Mouse (Mus musculus) kidney, embryonic 14.5 days (tissue): ENCODE results near the gene Mphosph9. TPM values are rescaled to one million over a fixed set of nuclear protein-coding genes. Genes with fewer than 3 reads are reported as not detected.

Source experiments
- ATAC-seq: fragments of 200-750 bp; cut with Nextera tagmentation; 2 replicates; pipeline ENCODE4 v1.8.0; 2017; ENCODE audit warnings: moderate number of reproducible peaks, mild to moderate bottlenecking, moderate TSS enrichment, moderate library complexity; ENCODE audit not compliant: low FRiP score, low TSS enrichment
- H3K27ac ChIP-seq: fragments of 300-500 bp; sonication (generic); 2 replicates; pipeline ENCODE4 v1.5.1; 2014; ENCODE audit warnings: low read depth, mild to moderate bottlenecking, low read length, moderate library complexity, mixed read lengths
- H3K27me3 ChIP-seq: fragments of 300-500 bp; sonication (generic); 2 replicates; pipeline ENCODE4 v1.6.1; 2014; ENCODE audit warnings: mild to moderate bottlenecking, low read length; ENCODE audit not compliant: control insufficient read depth, insufficient read depth
- H3K36me3 ChIP-seq: fragments of 300-500 bp; sonication (generic); 2 replicates; pipeline ENCODE4 v1.6.1; 2014; ENCODE audit warnings: low read length, mixed read lengths; ENCODE audit not compliant: control insufficient read depth, insufficient read depth
- H3K4me1 ChIP-seq: fragments of 300-500 bp; sonication (generic); 2 replicates; pipeline ENCODE4 v1.6.1; 2014; ENCODE audit warnings: low read length, mixed read lengths; ENCODE audit not compliant: control insufficient read depth, insufficient read depth
- H3K4me2 ChIP-seq: fragments of 300-500 bp; sonication (generic); replicated peaks from 2 replicates; pipeline ENCODE4 v1.6.1; 2014; ENCODE audit warnings: low read depth, mild to moderate bottlenecking, low read length
- H3K4me3 ChIP-seq: fragments of 300-500 bp; sonication (generic); 2 replicates; pipeline ENCODE4 v1.5.1; 2014; ENCODE audit warnings: mild to moderate bottlenecking, low read length
- H3K9ac ChIP-seq: fragments of 300-500 bp; sonication (generic); 2 replicates; pipeline ENCODE4 v1.6.1; 2014; ENCODE audit warnings: low read depth, mild to moderate bottlenecking, low read length, moderate library complexity
- H3K9me3 ChIP-seq: fragments of 300-500 bp; sonication (generic); 2 replicates; pipeline ENCODE4 v1.6.1; 2016; ENCODE audit warnings: low read length; ENCODE audit not compliant: control insufficient read depth
- WGBS: fragments of 180-500 bp; shearing (Covaris S2); extraction: QIAGEN DNeasy Blood & Tissue Kit; methylation state at CpG from one replicate; pipeline ENCODE4 v1.1.7; 2014; 5-methylcytosine and 5-hydroxymethylcytosine counted together
- polyA plus RNA-seq: library from polyadenylated mRNA; unstranded; fragments of >200 nt; fragmentation: Nextera tagmentation; extraction: Ambion mirVana; gene quantifications from 2 replicates; pipeline ENCODE4 v1.2.1, GENCODE M21; 2014

Mphosph9 gene
- polyA plus RNA-seq, 1 experiment from 2014 or later = 20.8 TPM

DNA sequence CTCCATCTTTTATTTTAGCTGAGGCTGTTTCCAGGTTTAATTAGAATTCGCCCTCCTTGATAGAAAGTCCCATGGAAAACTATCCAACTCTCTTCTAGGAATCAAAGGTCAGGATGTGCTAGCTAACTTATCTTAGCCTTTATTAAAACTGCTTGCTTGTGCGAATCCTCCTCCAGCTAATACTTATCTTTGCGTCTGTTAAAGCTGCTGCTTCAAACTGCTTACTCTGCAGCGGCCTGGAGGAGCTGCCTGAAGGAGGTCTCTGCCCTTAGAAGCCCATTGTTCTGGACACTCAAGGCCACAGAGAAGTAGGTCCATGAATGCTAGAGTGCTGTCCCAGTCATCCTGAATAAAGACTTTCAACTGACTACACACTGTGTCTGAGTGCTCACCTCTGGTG lies 31.3 kb downstream of the Mphosph9 start:
- no peak for ATAC-seq
- Histone ChIP-seq H3K27me3 (no peaks in the 10 kb centered on the region), H3K4me1 (no peaks in the 10 kb centered on the region), H3K4me2 (no peak overlapping the region), H3K27ac (no peak overlapping the region), H3K36me3 (peaks cover 61% of the 10 kb centered on the region), H3K9me3 (no peaks in the 10 kb centered on the region), H3K9ac (no peak overlapping the region), H3K4me3 (no peak overlapping the region)
- 96% methylated on average over 4 of the region's 4 CpGs for WGBS

DNA sequence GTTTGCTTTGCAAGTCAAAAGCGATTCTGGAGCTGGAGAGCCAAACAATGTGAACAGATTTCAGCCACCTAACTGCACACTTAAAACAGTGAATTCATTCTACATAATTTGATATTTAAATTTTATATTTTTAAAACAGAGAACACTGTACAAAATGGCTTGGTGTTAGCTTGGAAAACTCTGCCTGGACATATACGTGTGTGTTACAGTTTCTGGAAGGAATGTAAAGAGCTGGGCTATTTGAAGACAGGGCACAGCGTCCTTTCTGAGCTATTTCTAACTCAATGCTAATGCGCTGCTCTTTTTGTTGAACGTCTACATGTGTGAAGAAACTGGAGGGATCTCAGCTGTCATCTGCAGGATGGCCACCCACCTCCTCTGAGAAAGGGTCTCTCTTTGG lies 33.8 kb downstream of the Mphosph9 start:
- peaks cover 76% of the 10 kb centered on the region for H3K36me3 ChIP-seq
- no peak overlapping the region for H3K27ac ChIP-seq
- no peaks in the 10 kb centered on the region for H3K4me1 ChIP-seq
- no peak overlapping the region for H3K9ac ChIP-seq
- H3K4me3 ChIP-seq = no peak overlapping the region
- H3K27me3 ChIP-seq = no peaks in the 10 kb centered on the region
- no peaks in the 10 kb centered on the region for H3K9me3 ChIP-seq
- no peak overlapping the region for H3K4me2 ChIP-seq
- ATAC-seq = no peak
- 90% methylated on average over 5 of the region's 5 CpGs for WGBS

DNA sequence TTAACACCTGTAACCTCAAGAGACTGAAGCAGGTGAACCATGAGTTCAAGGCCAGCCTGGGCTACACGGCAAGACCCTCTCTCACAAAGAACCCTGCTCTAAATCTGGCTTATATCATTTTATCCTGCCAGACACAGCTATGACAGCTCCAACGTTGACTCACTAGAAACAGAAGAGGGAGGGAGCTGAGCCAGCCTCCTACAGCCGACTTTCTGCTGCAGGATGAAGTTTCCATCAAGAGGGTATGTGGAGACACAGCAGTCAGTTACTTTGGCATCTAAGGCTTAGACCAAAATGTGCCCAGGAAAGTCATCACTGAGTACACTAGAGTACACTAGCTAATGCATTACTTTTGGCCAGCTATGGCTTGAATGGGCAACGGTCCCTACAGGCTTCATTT lies 37.6 kb downstream of the Mphosph9 start:
- Histone ChIP-seq H3K9ac (no peak overlapping the region), H3K4me1 (no peaks in the 10 kb centered on the region), H3K36me3 (peaks cover 78% of the 10 kb centered on the region), H3K4me2 (no peak overlapping the region), H3K27ac (no peak overlapping the region), H3K9me3 (0 out of 2 replicates have a peak, but pooled peaks cover 2% of the 10 kb centered on the region), H3K27me3 (no peaks in the 10 kb centered on the region), H3K4me3 (no peak overlapping the region)
- WGBS = 93% methylated on average over 4 of the region's 4 CpGs
- ATAC-seq = no peak

DNA sequence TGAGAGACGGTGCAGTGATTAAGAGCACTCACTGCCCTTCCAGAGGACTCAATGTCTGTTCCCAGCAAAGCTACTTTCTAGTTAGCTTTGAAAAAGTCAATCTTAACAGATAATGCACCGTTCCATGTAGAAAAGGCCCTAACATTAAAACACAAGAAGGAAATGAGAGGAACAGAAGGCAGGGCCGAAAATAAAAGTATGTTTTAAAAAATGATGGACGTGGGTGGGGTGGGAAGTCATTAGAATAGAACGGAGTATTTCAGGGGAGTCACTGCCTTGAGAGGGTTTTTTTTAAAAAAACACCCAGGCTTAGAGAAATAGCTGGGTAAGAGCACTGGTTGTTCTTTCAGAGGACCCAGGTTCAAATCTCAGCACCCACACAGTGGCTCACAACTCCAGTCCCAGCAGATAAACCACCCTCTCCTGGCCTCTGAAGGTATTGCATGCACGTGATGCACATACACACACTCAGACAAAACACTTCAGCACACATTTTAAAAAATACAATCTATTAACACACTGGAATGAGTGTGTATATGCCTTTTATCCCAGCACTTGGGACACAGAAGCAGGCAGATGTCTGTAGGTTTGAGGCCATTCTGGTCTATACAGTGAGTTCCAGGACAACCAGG lies 40.0 kb downstream of the Mphosph9 start:
- H3K4me2 ChIP-seq = no peak overlapping the region
- peaks cover 73% of the 10 kb centered on the region for H3K36me3 ChIP-seq
- no peaks in the 10 kb centered on the region for H3K4me1 ChIP-seq
- no peak overlapping the region for H3K9ac ChIP-seq
- H3K4me3 ChIP-seq = no peak overlapping the region
- WGBS = 98% methylated on average over 6 of the region's 6 CpGs
- 0 out of 2 replicates have a peak, but pooled peaks cover 2% of the 10 kb centered on the region for H3K9me3 ChIP-seq
- no peaks in the 10 kb centered on the region for H3K27me3 ChIP-seq
- no peak for ATAC-seq
- H3K27ac ChIP-seq = no peak overlapping the region

DNA sequence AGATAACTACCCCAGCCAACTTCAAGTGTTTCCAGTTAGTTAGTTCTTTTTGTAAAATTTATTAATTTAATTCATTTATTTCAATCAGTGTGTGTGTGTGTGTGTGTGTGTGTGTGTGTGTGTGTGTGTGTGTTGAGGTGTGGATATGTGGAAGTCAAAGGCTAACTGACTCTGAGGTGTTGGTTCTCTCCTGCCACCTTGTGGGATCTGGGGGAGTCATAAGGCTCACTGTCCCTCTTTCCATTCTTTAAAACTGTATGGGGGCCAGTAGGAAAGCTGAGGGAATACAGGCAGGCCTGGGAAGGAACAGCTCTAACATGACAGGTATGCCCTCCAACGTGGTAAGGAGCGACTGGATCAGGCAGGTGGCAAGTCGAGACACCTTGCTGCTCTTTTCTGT lies 43.4 kb downstream of the Mphosph9 start:
- no peak for ATAC-seq
- 74% methylated on average over 3 of the region's 3 CpGs for WGBS
- H3K4me1 ChIP-seq = no peaks in the 10 kb centered on the region

DNA sequence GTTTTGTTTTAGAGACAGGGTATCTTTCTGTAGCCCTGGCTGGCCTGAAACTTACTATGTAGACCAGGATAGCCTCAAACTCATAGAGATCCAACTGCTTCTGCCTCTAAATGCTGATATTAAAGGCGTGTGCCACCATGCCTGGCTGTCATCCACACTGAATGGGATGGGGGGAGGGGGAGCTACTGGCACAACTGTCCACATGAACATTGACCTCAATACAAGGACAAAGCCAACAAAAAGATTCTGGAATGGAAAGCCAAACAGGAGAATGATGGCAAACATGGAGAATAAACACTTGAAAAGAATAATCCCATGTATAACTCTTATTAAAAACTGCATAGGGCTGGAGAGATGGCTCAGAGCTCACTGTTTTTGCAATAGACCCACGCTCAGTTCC lies 44.9 kb downstream of the Mphosph9 start:
- Histone ChIP-seq H3K36me3 (peaks cover 56% of the 10 kb centered on the region), H3K27ac (no peak overlapping the region)
- no peak for ATAC-seq

More for the DNA sequence above, 43.4 kb downstream of the Mphosph9 start:
- Histone ChIP-seq H3K4me2 (no peak overlapping the region), H3K27me3 (no peaks in the 10 kb centered on the region), H3K9me3 (0 out of 2 replicates have a peak, but pooled peaks cover 2% of the 10 kb centered on the region), H3K36me3 (peaks cover 52% of the 10 kb centered on the region), H3K27ac (no peak overlapping the region), H3K9ac (no peak overlapping the region), H3K4me3 (no peak overlapping the region)

DNA sequence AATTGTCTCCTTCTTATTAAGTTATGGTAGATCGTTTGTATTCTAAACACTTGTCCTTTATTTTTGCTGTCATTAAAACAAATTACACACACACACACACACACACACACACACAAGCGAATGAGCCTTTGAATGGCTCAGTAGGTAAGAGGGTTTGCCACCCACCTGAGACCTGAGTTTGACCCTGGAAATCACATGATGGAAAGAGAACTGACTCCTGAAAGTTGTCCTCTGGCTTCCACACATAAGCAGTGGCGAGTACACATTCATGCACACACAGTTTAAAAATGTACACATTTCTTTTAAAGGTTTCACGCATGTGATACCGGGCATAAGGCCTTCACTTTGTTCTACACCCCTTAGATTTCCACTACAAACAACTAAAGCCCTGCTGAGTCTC lies 57.5 kb downstream of the Mphosph9 start:
- Histone ChIP-seq H3K4me2 (no peak overlapping the region), H3K36me3 (peaks cover 19% of the 10 kb centered on the region), H3K9ac (no peak overlapping the region), H3K4me1 (no peaks in the 10 kb centered on the region), H3K27me3 (no peaks in the 10 kb centered on the region), H3K27ac (no peak overlapping the region), H3K4me3 (no peak overlapping the region), H3K9me3 (no peaks in the 10 kb centered on the region)
- no peak for ATAC-seq
- 92% methylated on average over 5 of the region's 5 CpGs for WGBS

More for the DNA sequence above, 44.9 kb downstream of the Mphosph9 start:
- no peak overlapping the region for H3K9ac ChIP-seq
- 86% methylated on average over 2 of the region's 2 CpGs for WGBS
- H3K4me2 ChIP-seq = no peak overlapping the region
- no peaks in the 10 kb centered on the region for H3K27me3 ChIP-seq
- no peaks in the 10 kb centered on the region for H3K4me1 ChIP-seq
- H3K4me3 ChIP-seq = no peak overlapping the region
- 0 out of 2 replicates have a peak, but pooled peaks cover under 1% of the 10 kb centered on the region for H3K9me3 ChIP-seq

DNA sequence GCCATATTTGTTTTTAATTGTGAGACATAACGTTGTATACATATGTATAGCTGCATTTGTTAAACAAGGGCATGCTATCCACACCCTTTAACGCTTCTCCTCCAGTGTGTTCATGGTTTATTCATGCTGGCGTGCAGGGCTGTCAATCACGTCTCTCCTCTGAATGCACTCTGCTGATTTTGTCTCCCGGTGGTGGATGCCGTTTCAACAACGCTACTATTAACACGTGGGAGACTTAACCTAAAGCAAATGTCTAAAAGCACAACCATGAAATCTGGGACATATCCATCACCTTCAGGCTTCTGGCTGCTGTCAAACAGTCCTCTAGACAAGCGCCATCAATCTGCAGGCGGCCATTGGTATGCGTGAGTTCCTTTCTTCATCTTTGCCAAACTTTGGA lies 58.1 kb downstream of the Mphosph9 start:
- Histone ChIP-seq H3K27me3 (no peaks in the 10 kb centered on the region), H3K4me3 (no peak overlapping the region), H3K27ac (no peak overlapping the region), H3K36me3 (peaks cover 18% of the 10 kb centered on the region), H3K4me1 (no peaks in the 10 kb centered on the region), H3K9ac (no peak overlapping the region), H3K9me3 (no peaks in the 10 kb centered on the region), H3K4me2 (no peak overlapping the region)
- WGBS = 84% methylated on average over 11 of the region's 11 CpGs
- no peak for ATAC-seq

DNA sequence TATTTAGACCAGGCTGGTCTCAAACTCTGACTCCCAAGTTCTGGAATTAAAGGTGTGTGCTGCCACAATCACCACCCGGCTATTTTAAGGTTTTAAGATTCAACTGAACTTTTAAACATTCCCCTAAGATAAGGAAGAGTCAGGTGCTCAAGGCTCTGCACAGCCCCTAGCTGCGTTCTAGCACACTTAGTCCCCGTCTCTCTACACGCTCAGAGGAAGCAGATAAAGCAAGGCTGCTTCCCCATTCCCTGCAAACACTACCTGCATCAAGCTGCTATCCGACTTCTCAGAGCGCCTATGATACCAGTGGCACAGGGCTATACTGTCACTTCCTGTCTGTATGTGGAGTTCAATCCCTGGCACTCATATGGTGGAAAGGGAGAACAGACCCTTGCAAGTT lies 60.1 kb downstream of the Mphosph9 start:
- no peak overlapping the region for H3K4me3 ChIP-seq
- ATAC-seq = no peak
- H3K4me1 ChIP-seq = no peaks in the 10 kb centered on the region
- no peak overlapping the region for H3K4me2 ChIP-seq
- no peak overlapping the region for H3K9ac ChIP-seq
- no peaks in the 10 kb centered on the region for H3K9me3 ChIP-seq
- H3K27ac ChIP-seq = no peak overlapping the region
- WGBS = 89% methylated on average over 6 of the region's 6 CpGs
- H3K36me3 ChIP-seq = peaks cover 22% of the 10 kb centered on the region
- H3K27me3 ChIP-seq = no peaks in the 10 kb centered on the region
